Mouse (Mus musculus) left cerebral cortex, adult 2 months (tissue): ENCODE data around the gene Borcs6. TPM values are rescaled to one million over a fixed set of nuclear protein-coding genes. Genes with fewer than 3 reads are reported as not detected.

Experiments
- DNase-seq, 2 experiments: peaks; one replicate each; pipeline ENCODE4 v3.0.0; 2021 to 2022; ENCODE audit warnings: low spot score in 2 of 2, mixed read lengths in 1 of 2; ENCODE audit errors: extremely low spot score in 1 of 2
- H3K27ac ChIP-seq: fragments of 200-600 bp; 2 replicates; pipeline ENCODE4 v1.8.1; 2022
- H3K4me3 ChIP-seq: fragments of 200-600 bp; 2 replicates; pipeline ENCODE4 v1.8.1; 2022
- CTCF ChIP-seq: fragments of 200-600 bp; IDR thresholded peaks from 2 replicates; pipeline ENCODE4 v1.8.1; 2022; ENCODE audit warnings: antibody characterized with exemption, mild to moderate bottlenecking, moderate library complexity
- intact Hi-C: fragments of 180-260 bp; cut with DNase I; formaldehyde crosslinking; loops from one replicate; pipeline ENCODE4 v1.15.1; 2025
- total RNA-seq, 2 experiments: library from RNA; stranded (reverse); gene quantifications; 2 replicates each; pipeline ENCODE4 v1.2.3; 2021

The Borcs6 gene
- total RNA-seq, 2 experiments from 2014 or later: 31.1 to 33.8 TPM

GRCm38 (mm10) chr11:69052824-69053421 is 6.6 kb upstream of the Borcs6 start:
- intact Hi-C loops: no loop called here
- DNase-seq: no peak
- no peak overlapping the region for H3K4me3 ChIP-seq
- no peak overlapping the region for H3K27ac ChIP-seq
- TF ChIP-seq CTCF: no peak

- Histone ChIP-seq H3K4me3 (no peak overlapping the region), H3K27ac (no peak overlapping the region)
- no peak for DNase-seq
- intact Hi-C loops: no loop called here
- TF ChIP-seq CTCF: no peak
Measured at GRCm38 (mm10) chr11:69053848-69054247, 5.7 kb upstream of the Borcs6 start.

- peak overlapping the region; percentile 84; the same call in 1 of the 2 replicates for H3K27ac ChIP-seq
- no peak for TF ChIP-seq CTCF
- intact Hi-C loops: loop anchor here (1.0 kb wide), 1 partner anchor 16 kb away; no protein-coding TSS in a partner anchor
- H3K4me3 ChIP-seq: peak overlapping the region; percentile 71
- DNase-seq: no peak
Measured at GRCm38 (mm10) chr11:69058265-69058664, 1.3 kb upstream of the Borcs6 start.

GRCm38 (mm10) chr11:69058729-69059356 is 674 bp upstream of the Borcs6 start:
- peak overlapping the region; percentile 84 for H3K27ac ChIP-seq
- no peak for DNase-seq
- intact Hi-C loops: loop anchor here (1.0 kb wide), 1 partner anchor 17 kb away; no protein-coding TSS in a partner anchor
- TF ChIP-seq CTCF: no peak
- H3K4me3 ChIP-seq: peak overlapping the region; percentile 71

GRCm38 (mm10) chr11:69059975-69060411 is 476 bp downstream of the Borcs6 start:
- no peak for TF ChIP-seq CTCF
- Histone ChIP-seq H3K27ac (peak overlapping the region; percentile 98), H3K4me3 (peak overlapping the region; percentile 71)
- peak in 1 of 2 experiments; percentile 59 for DNase-seq
- intact Hi-C loops: loop anchor here (5.0 kb wide), 1 partner anchor 177 kb away; the partner anchor contains the start of gene Gucy2e

- Histone ChIP-seq H3K4me3 (peak overlapping the region; percentile 71), H3K27ac (peak overlapping the region; percentile 98)
- intact Hi-C loops: loop anchor here (5.0 kb wide), 1 partner anchor 177 kb away; the partner anchor contains the start of gene Gucy2e
- TF ChIP-seq CTCF: no peak
- DNase-seq: peak; percentile 38 to 45
Measured at GRCm38 (mm10) chr11:69060448-69061254, 1.1 kb downstream of the Borcs6 start.

- intact Hi-C loops: loop anchor here (5.0 kb wide), 1 partner anchor 176 kb away; the partner anchor contains the start of gene Gucy2e
- DNase-seq: peak; percentile 12 to 21
- peak overlapping the region; percentile 71 for H3K4me3 ChIP-seq
- no peak for TF ChIP-seq CTCF
- peak overlapping the region; percentile 33; the same call in 1 of the 2 replicates for H3K27ac ChIP-seq
Measured at GRCm38 (mm10) chr11:69061255-69061912, 1.9 kb downstream of the Borcs6 start.

- peak overlapping the region; percentile 73 for H3K27ac ChIP-seq
- peak; percentile 74 to 76 for DNase-seq
- intact Hi-C loops: loop anchor here (1.0 to 5.0 kb wide), 2 partner anchors 21 to 175 kb away; partner anchors contain the start of gene Gucy2e
- TF ChIP-seq CTCF: no peak
- peak overlapping the region; percentile 71 for H3K4me3 ChIP-seq
Measured at GRCm38 (mm10) chr11:69062194-69062760, 2.8 kb downstream of the Borcs6 start.

- DNase-seq: peak; percentile 92 to 96
- TF ChIP-seq CTCF: no peak
- intact Hi-C loops: loop anchor here (1.0 to 5.0 kb wide), 4 partner anchors 21 to 175 kb away; partner anchors contain the start of genes Aloxe3 and Gucy2e
- Histone ChIP-seq H3K27ac (peak overlapping the region; percentile 90), H3K4me3 (peak overlapping the region; percentile 56)
Measured at GRCm38 (mm10) chr11:69062761-69063224, 3.3 kb downstream of the Borcs6 start.

GRCm38 (mm10) chr11:69063413-69064201 is 4.1 kb downstream of the Borcs6 start:
- Histone ChIP-seq H3K4me3 (peak overlapping the region; percentile 56), H3K27ac (peak overlapping the region; percentile 90)
- no peak for TF ChIP-seq CTCF
- intact Hi-C loops: loop anchor here (1.0 to 5.0 kb wide), 3 partner anchors 55 to 174 kb away; partner anchors contain the start of genes Aloxe3 and Gucy2e
- DNase-seq: peak; percentile 74 to 76
